Mouse (Mus musculus): ENCODE results near the gene Gigyf2.

Gigyf2 gene

GRCm38 (mm10) chr1:87326742-87327163 lies at the start of gene Gigyf2:
Gene Gigyf2 (plus strand): TSS chr1:87326998.
- peak; percentile 99 for DNase-seq (ENCODE audit: inconsistent ontology term)

- DNase-seq (ENCODE audit: inconsistent ontology term) = no peak
These were observed 46.5 kb upstream of the Gigyf2 start for GRCm38 (mm10) chr1:87280281-87280680.

GRCm38 (mm10) chr1:87281599-87282412 lies 45.0 kb upstream of the Gigyf2 start:
- no peak for DNase-seq (ENCODE audit: inconsistent ontology term)

- no peak for DNase-seq (ENCODE audit: inconsistent ontology term)
These were observed 44.4 kb upstream of the Gigyf2 start for GRCm38 (mm10) chr1:87282413-87282788.

GRCm38 (mm10) chr1:87283410-87283960 lies 43.3 kb upstream of the Gigyf2 start:
- DNase-seq (ENCODE audit: inconsistent ontology term) = no peak

- peak; percentile 90 for DNase-seq (ENCODE audit: inconsistent ontology term)
These were observed 39.7 kb upstream of the Gigyf2 start for GRCm38 (mm10) chr1:87287105-87287504.

- DNase-seq (ENCODE audit: inconsistent ontology term) = peak; percentile 31
These were observed 35.4 kb upstream of the Gigyf2 start for GRCm38 (mm10) chr1:87291416-87291815.

- peak; percentile 89 for DNase-seq (ENCODE audit: inconsistent ontology term)
These were observed 34.2 kb upstream of the Gigyf2 start for GRCm38 (mm10) chr1:87292420-87293190.

GRCm38 (mm10) chr1:87294063-87294710 lies 32.6 kb upstream of the Gigyf2 start:
- DNase-seq (ENCODE audit: inconsistent ontology term) = no peak

GRCm38 (mm10) chr1:87294951-87295350 lies 31.8 kb upstream of the Gigyf2 start:
- DNase-seq (ENCODE audit: inconsistent ontology term) = no peak

GRCm38 (mm10) chr1:87297346-87297925 lies 29.4 kb upstream of the Gigyf2 start:
- DNase-seq (ENCODE audit: inconsistent ontology term) = no peak

GRCm38 (mm10) chr1:87300360-87301286 lies 26.2 kb upstream of the Gigyf2 start:
- DNase-seq (ENCODE audit: inconsistent ontology term) = no peak

GRCm38 (mm10) chr1:87301971-87302370 lies 24.8 kb upstream of the Gigyf2 start:
- no peak for DNase-seq (ENCODE audit: inconsistent ontology term)

GRCm38 (mm10) chr1:87308952-87309351 lies 17.8 kb upstream of the Gigyf2 start:
- no peak for DNase-seq (ENCODE audit: inconsistent ontology term)

- DNase-seq (ENCODE audit: inconsistent ontology term) = no peak
These were observed 17.2 kb upstream of the Gigyf2 start for GRCm38 (mm10) chr1:87309621-87310020.

- DNase-seq (ENCODE audit: inconsistent ontology term) = no peak
These were observed 14.1 kb upstream of the Gigyf2 start for GRCm38 (mm10) chr1:87312681-87313080.

- DNase-seq (ENCODE audit: inconsistent ontology term) = no peak
These were observed 13.7 kb upstream of the Gigyf2 start for GRCm38 (mm10) chr1:87313116-87313515.

GRCm38 (mm10) chr1:87313843-87314570 lies 12.8 kb upstream of the Gigyf2 start:
- no peak for DNase-seq (ENCODE audit: inconsistent ontology term)

GRCm38 (mm10) chr1:87315431-87315830 lies 11.4 kb upstream of the Gigyf2 start:
- DNase-seq (ENCODE audit: inconsistent ontology term) = no peak

GRCm38 (mm10) chr1:87315894-87316293 lies 10.9 kb upstream of the Gigyf2 start:
- DNase-seq (ENCODE audit: inconsistent ontology term) = peak; percentile 26

Measured in Muller cell, postnatal 12 days (primary cell).